Mouse (Mus musculus) MEL (cell line): ENCODE results near the gene Fam178b. TPM values are rescaled to one million over a fixed set of nuclear protein-coding genes. Genes with fewer than 3 reads are reported as not detected.

Experiments used
- DNase-seq: peaks from one replicate; pipeline ENCODE4 v3.0.0; 2011; ENCODE audit warnings: low read depth, low spot score
- H3K27ac ChIP-seq: 2 replicates; pipeline ENCODE4 v1.5.1; 2012; ENCODE audit warnings: low read depth, mild to moderate bottlenecking, control low read depth, low read length, moderate library complexity; ENCODE audit not compliant: control insufficient read depth
- H3K27me3 ChIP-seq, 2 experiments: fragments of 150-350 bp in 1 of 2; sonication (generic) in 1 of 2; 2 replicates each; pipeline ENCODE4 v1.6.1; 2012; ENCODE audit warnings: low read length in 2 of 2, mild to moderate bottlenecking in 2 of 2, improper control_type of control experiment in 1 of 2, moderate library complexity in 1 of 2; ENCODE audit not compliant: insufficient read depth in 2 of 2, control insufficient read depth in 1 of 2
- H3K36me3 ChIP-seq, 2 experiments: 2 replicates each; pipeline ENCODE4 v1.6.1; 2012 to 2014; ENCODE audit warnings: low read length in 2 of 2, improper control_type of control experiment in 1 of 2, inconsistent platforms in 1 of 2, mild to moderate bottlenecking in 1 of 2; ENCODE audit not compliant: insufficient read depth in 2 of 2, control insufficient read depth in 1 of 2
- H3K4me1 ChIP-seq, 2 experiments: fragments of 150-350 bp in 1 of 2; sonication (generic) in 1 of 2; 2 replicates each; pipeline ENCODE4 v1.6.1; 2012; ENCODE audit warnings: low read length in 2 of 2, improper control_type of control experiment in 1 of 2, mild to moderate bottlenecking in 1 of 2; ENCODE audit not compliant: insufficient read depth in 2 of 2, control insufficient read depth in 1 of 2
- H3K4me3 ChIP-seq, 2 experiments: fragments of 150-350 bp in 1 of 2; sonication (generic) in 1 of 2; 2 replicates each; pipeline ENCODE4 v1.5.1; 2012; ENCODE audit warnings: low read depth in 2 of 2, low read length in 2 of 2, mild to moderate bottlenecking in 2 of 2, moderate library complexity in 2 of 2, control low read depth in 1 of 2, improper control_type of control experiment in 1 of 2; ENCODE audit not compliant: control insufficient read depth in 1 of 2, insufficient read depth in 1 of 2
- H3K79me2 ChIP-seq: 2 replicates; pipeline ENCODE4 v1.6.1; 2012; ENCODE audit warnings: mild to moderate bottlenecking, low read length, moderate library complexity; ENCODE audit not compliant: control insufficient read depth, poor library complexity, insufficient read depth
- H3K9ac ChIP-seq: 2 replicates; pipeline ENCODE4 v1.6.1; 2012; ENCODE audit warnings: low read depth, mild to moderate bottlenecking, control low read depth, low read length, moderate library complexity; ENCODE audit not compliant: control insufficient read depth, poor library complexity, severe bottlenecking
- H3K9me3 ChIP-seq: fragments of 150-350 bp; sonication (generic); replicated peaks from 2 replicates; pipeline ENCODE4 v1.6.1; 2012; ENCODE audit warnings: mild to moderate bottlenecking, low read length, improper control_type of control experiment, moderate library complexity; ENCODE audit not compliant: insufficient read depth
- CHD1 ChIP-seq: IDR thresholded peaks from 2 replicates; pipeline ENCODE4 v1.6.1; 2012; ENCODE audit warnings: low read depth, mild to moderate bottlenecking, inconsistent platforms, low read length, improper control_type of control experiment
- CHD2 ChIP-seq: IDR thresholded peaks from 2 replicates; pipeline ENCODE4 v1.6.1; 2011; ENCODE audit warnings: low read length, improper control_type of control experiment
- E2F4 ChIP-seq: IDR thresholded peaks from 2 replicates; pipeline ENCODE4 v1.6.1; 2011; ENCODE audit warnings: low read depth, low read length, improper control_type of control experiment, borderline replicate concordance
- ETS1 ChIP-seq: IDR thresholded peaks from 2 replicates; pipeline ENCODE4 v1.6.1; 2012; ENCODE audit warnings: low read depth, mild to moderate bottlenecking, inconsistent platforms, low read length, improper control_type of control experiment, moderate library complexity
- GABPA ChIP-seq: IDR thresholded peaks from 2 replicates; pipeline ENCODE4 v1.6.1; 2012; ENCODE audit warnings: low read depth, mild to moderate bottlenecking, inconsistent platforms, low read length, improper control_type of control experiment, moderate library complexity
- JUND ChIP-seq: IDR thresholded peaks from 2 replicates; pipeline ENCODE4 v1.6.1; 2011; ENCODE audit warnings: low read depth, mild to moderate bottlenecking, improper control_type of control experiment, low read length
- MAFK ChIP-seq: IDR thresholded peaks from 2 replicates; pipeline ENCODE4 v1.6.1; 2011; ENCODE audit warnings: low read depth, mild to moderate bottlenecking, low read length, improper control_type of control experiment, borderline replicate concordance
- MAZ ChIP-seq: IDR thresholded peaks from 2 replicates; pipeline ENCODE4 v1.6.1; 2012; ENCODE audit warnings: low read depth, mild to moderate bottlenecking, inconsistent platforms, low read length, improper control_type of control experiment
- MYC ChIP-seq: IDR thresholded peaks from 2 replicates; pipeline ENCODE4 v1.6.1; 2011; ENCODE audit warnings: low read depth, mild to moderate bottlenecking, low read length, improper control_type of control experiment, moderate library complexity
- NRF1 ChIP-seq: IDR thresholded peaks from 2 replicates; pipeline ENCODE4 v1.6.1; 2014; ENCODE audit warnings: low read depth, mild to moderate bottlenecking, inconsistent platforms, low read length, improper control_type of control experiment, moderate library complexity; ENCODE audit not compliant: poor library complexity, insufficient read depth, severe bottlenecking
- POLR2AphosphoS2 ChIP-seq: IDR thresholded peaks from 2 replicates; pipeline ENCODE4 v1.6.1; 2011; ENCODE audit warnings: low read length, improper control_type of control experiment
- RAD21 ChIP-seq: IDR thresholded peaks from 2 replicates; pipeline ENCODE4 v1.6.1; 2011; ENCODE audit warnings: mild to moderate bottlenecking, low read depth, low read length, improper control_type of control experiment
- RCOR1 ChIP-seq: IDR thresholded peaks from 2 replicates; pipeline ENCODE4 v1.6.1; 2012; ENCODE audit warnings: low read depth, mild to moderate bottlenecking, inconsistent platforms, low read length, improper control_type of control experiment
- SIN3A ChIP-seq: IDR thresholded peaks from 2 replicates; pipeline ENCODE4 v1.6.1; 2012; ENCODE audit warnings: low read length, improper control_type of control experiment, inconsistent platforms
- TBP ChIP-seq: IDR thresholded peaks from 2 replicates; pipeline ENCODE4 v1.8.0; 2011; ENCODE audit warnings: low read depth, low read length, improper control_type of control experiment
- TCF12 ChIP-seq: IDR thresholded peaks from 2 replicates; pipeline ENCODE4 v1.6.1; 2014; ENCODE audit warnings: low read depth, mild to moderate bottlenecking, inconsistent platforms, low read length, improper control_type of control experiment, moderate library complexity
- USF1 ChIP-seq: IDR thresholded peaks from 2 replicates; pipeline ENCODE4 v1.6.1; 2014; ENCODE audit warnings: low read depth, mild to moderate bottlenecking, inconsistent platforms, low read length, improper control_type of control experiment, moderate library complexity
- USF2 ChIP-seq, 2 experiments: IDR thresholded peaks; 2 replicates each; pipeline ENCODE4 v1.6.1; 2011 to 2012; ENCODE audit warnings: improper control_type of control experiment in 2 of 2, low read length in 2 of 2, borderline replicate concordance in 1 of 2, inconsistent platforms in 1 of 2, low read depth in 1 of 2, mild to moderate bottlenecking in 1 of 2; ENCODE audit not compliant: insufficient read depth in 1 of 2
- ZC3H11A ChIP-seq: IDR thresholded peaks from 2 replicates; pipeline ENCODE4 v1.6.1; 2012; ENCODE audit warnings: low read depth, mild to moderate bottlenecking, inconsistent platforms, low read length, improper control_type of control experiment
- polyA plus RNA-seq, 2 experiments: library from polyadenylated mRNA; stranded (reverse) in 1 of 2; unstranded in 1 of 2; fragments of >175 nt in 1 of 2; fragments of >200 nt in 1 of 2; gene quantifications; 2 replicates each; pipeline versions ENCODE4 v1.2.1 to v1.2.4; 2012; ENCODE audit warnings: low replicate concordance in 2 of 2, low read depth in 1 of 2; ENCODE audit not compliant: insufficient read length in 2 of 2, insufficient read depth in 1 of 2, missing spikeins in 1 of 2
- total RNA-seq: library from RNA; depleted of rRNA; stranded (reverse); fragments of 300-350 nt; gene quantifications from 2 replicates; pipeline ENCODE4 v1.2.3, GENCODE M21; 2012

Fam178b gene
- total and polyA plus RNA-seq, 3 experiments, result 0.19 to 0.29 TPM; not detected in 1

- DNase-seq, result no peak
- Histone ChIP-seq H3K4me3 (no peak overlapping the region), H3K36me3 (no peaks in the 10 kb centered on the region), H3K27ac (no peak overlapping the region), H3K9ac (no peak overlapping the region), H3K79me2 (no peaks in the 10 kb centered on the region), H3K9me3 (no peaks in the 10 kb centered on the region), H3K4me1 (no peaks in the 10 kb centered on the region), H3K27me3 (peaks cover 2% of the 10 kb centered on the region in 2 experiments; a peak in 3 of 4 replicates)
- no peak for TF ChIP-seq RAD21
- TF ChIP-seq E2F4, result no peak
- TF ChIP-seq GABPA, result no peak
- TF ChIP-seq USF2 (IDR thresholded peaks at IDR 0.05; ENCODE audit: borderline replicate concordance in 1 of 2, insufficient read depth in 1 of 2, low read depth in 1 of 2, low read length in 2 of 2), result no peak
- TF ChIP-seq MAFK, result no peak
- TF ChIP-seq NRF1, result no peak
Measured at GRCm38 (mm10) chr1:36613374-36613895, 69.5 kb downstream of the Fam178b start.

GRCm38 (mm10) chr1:36612362-36612761, 70.6 kb downstream of the Fam178b start:
- TF ChIP-seq TCF12 (no peak), TBP (no peak), USF1 (no peak), ZC3H11A (no peak), MYC (no peak), NRF1 (no peak), RCOR1 (no peak), ETS1 (no peak), CHD2 (no peak), CHD1 (no peak), JUND (no peak), MAZ (no peak), POLR2AphosphoS2 (no peak), SIN3A (no peak), MAFK (no peak)
- no peak for DNase-seq
- Histone ChIP-seq H3K27ac (no peak overlapping the region), H3K27me3 (no peaks in the 10 kb centered on the region; a peak in 1 of 4 replicates), H3K9me3 (no peaks in the 10 kb centered on the region), H3K4me1 (no peaks in the 10 kb centered on the region), H3K36me3 (no peaks in the 10 kb centered on the region), H3K4me3 (no peak overlapping the region), H3K9ac (no peak overlapping the region), H3K79me2 (no peaks in the 10 kb centered on the region)
